Mouse (Mus musculus): ENCODE results near the gene Klc1.

DNA sequence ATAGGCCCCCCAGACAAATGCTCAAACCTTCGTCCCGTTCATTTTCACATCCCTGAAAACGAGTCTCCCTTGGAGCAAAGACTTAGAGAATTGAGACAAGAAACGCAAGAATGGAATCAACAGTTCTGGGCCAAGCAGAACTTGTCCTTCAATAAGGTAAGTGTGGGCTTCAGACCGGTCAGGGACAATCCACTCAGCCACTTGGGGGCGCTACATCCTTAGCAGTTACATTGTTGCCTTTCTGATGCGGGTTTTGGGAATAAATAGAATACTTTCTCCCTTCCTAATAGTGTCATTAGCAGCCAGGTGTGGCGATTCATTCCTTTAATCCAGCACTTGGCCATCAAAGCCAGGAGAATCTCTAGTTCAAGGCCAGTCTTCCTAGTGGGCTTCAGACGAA, 36.0 kb upstream of the Klc1 start:
- TF ChIP-seq GATA1 (IDR thresholded peaks at IDR 0.05; ENCODE audit: low read length) (no peak), TAL1 (IDR thresholded peaks at IDR 0.05; ENCODE audit: low read length) (no peak)
